Mouse (Mus musculus) kidney, postnatal 36 days (tissue): ENCODE data around the gene Ptov1.

Experiments used
- DNase-seq, 2 experiments: peaks; one replicate each; pipeline ENCODE4 v3.0.0; 2021 to 2022; ENCODE audit warnings: mixed read lengths in 2 of 2

Gene Ptov1

DNA sequence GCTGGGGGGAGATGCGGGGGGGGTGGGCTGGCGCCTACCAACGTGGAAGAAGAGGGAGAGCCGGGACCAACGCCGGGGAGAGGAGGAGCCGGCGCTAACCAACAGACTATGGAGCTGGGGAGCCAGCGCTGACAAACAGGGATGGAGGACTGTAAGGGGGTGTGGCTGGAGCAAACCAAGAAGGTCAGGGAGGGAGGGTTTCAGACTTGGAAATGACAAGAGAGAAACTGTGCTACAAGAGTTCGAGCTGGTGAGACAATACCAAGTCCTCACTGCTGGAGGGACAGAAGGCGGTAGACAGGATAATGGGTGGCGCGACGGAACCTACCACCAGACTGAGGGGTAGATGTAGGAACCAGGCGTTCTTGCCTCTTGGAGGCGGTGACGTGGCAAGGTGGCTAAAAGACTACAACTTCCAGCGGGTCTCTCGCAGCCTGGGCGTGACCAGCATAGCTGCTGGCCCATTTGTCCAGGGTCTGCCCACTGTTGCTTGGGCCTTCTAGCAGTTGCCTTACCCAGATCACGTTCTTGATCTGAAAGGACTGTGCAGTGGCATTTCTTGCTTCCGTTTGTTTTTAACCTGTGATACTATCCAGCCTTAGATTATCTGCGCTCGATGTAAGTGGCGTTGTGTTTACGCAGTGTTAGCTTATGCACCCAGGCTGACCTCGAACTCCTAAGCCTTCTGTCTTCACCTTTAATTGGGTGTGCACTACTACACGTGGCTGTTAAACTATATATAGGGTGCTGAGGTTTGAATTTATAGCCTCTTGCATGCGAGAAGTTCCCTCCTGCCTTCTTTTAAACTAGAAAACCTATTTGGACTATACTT, at the start of gene Ptov1:
Gene Ptov1 (minus strand): TSS at position 92 of the 832 bp plus-strand sequence.
- DNase-seq: peak; percentile 93 to 96

DNA sequence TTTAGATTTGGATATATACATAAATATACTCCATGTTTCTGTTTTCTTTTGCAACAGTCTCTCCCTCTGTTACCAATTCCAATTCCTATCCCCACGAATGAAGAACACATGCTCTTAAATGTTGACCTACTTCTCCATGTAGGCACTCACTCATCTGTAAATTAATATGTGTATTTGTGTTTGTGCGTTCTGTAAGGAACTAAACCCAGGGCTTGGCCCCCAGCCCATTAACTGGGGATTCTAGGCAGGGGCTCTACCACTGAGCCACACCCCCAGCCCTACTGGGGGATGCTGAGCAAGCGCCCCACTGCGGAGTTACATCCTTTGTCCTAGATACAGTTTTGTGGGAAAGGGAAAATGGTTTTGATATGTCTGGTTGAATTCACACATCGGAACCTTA, 49.5 kb upstream of the Ptov1 start:
- DNase-seq: no peak

DNA sequence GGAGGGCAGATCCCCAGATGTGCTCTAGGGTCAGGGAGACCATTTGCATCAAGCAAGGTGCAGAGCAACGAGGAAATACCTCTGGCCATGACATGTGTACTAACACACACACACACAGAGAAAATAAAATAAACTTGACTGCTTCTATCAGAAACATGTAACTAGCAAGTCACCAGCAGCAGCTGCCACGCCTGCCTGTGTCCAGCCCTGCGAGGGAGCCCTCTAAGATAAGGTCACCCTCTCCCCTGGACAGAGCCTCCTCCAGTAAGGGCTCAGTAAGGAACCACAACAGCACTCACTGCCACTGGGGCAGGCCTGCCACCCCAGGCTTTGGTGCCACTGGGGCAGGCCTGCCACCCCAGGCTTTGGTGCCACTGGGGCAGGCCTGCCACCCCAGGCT, 48.6 kb upstream of the Ptov1 start:
- DNase-seq: no peak

DNA sequence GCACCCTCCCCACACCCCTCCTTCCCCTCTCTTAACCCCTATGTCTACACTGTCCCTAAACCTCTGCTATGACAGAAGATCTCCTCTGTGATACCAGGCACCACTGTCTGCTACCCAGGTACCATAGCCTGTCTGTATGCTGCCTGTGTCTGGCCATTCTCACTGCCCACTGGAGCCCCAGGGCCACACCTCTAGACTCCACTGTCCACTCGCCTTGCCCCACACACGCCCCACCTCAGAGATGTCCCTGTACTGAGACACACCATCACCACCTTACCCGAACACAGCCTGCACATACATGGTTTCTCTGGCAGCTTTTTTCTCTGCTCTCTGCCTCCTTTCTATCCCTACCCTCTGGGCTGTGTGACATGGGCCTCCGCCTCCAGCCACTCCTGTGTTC, 47.3 kb upstream of the Ptov1 start:
- no peak for DNase-seq

DNA sequence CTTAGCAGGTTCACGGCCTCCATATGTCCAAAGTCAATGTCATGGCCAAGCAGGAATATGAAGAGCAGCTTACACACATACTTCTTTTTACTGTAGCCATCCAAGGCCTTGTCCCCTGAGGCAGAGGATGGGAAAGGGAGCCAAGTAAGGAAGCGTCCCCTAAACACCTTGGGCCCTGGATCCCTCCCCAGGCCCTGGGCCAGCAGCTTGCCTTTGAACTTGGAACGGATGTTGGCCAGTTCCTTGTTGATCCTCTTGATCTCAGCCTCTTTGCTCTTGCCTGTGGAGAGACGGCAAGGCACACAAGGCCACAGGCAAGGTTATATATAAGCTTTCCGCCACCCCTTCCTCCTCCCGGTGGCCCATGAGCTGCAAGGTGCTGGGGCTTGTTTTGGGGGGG, 46.6 kb upstream of the Ptov1 start:
- DNase-seq: no peak

DNA sequence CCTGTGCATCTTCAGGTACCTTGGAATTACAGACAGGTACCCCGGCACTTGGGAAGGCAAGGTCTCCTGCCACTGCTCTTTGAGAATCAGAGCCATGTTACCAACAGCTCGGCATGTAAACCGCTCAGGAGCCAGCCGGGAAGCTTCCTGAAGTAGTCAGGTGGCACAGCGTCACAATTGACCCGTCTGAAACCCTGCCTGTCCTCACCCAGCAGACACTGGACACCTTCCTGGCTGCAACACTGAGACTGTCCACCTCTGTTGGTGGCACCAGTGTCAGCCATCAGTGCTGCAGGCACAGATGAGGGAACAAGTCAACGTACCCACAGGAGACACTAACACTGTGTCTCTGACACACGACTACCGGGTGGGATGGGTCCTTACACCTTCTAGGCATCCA, 45.7 kb upstream of the Ptov1 start:
- DNase-seq: no peak

DNA sequence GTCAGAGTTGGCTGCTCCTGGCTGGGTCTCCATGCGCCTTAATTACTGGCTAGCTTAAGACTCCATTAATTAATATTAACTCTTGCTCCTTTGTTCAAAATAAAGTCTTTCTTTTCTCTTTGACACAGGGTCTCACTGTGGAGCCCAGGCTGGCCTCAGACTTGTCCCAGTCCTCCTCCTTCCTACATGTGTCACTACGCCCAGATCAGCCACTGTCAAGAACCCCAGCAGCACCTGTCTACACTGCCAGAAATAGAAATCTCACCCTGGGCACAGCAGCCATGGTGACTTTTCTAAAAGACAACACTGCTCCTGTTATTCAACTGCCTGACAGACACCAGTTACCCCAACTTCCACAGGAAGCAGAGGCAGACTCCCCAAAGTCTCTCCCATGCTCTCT, 44.8 kb upstream of the Ptov1 start:
- no peak for DNase-seq

DNA sequence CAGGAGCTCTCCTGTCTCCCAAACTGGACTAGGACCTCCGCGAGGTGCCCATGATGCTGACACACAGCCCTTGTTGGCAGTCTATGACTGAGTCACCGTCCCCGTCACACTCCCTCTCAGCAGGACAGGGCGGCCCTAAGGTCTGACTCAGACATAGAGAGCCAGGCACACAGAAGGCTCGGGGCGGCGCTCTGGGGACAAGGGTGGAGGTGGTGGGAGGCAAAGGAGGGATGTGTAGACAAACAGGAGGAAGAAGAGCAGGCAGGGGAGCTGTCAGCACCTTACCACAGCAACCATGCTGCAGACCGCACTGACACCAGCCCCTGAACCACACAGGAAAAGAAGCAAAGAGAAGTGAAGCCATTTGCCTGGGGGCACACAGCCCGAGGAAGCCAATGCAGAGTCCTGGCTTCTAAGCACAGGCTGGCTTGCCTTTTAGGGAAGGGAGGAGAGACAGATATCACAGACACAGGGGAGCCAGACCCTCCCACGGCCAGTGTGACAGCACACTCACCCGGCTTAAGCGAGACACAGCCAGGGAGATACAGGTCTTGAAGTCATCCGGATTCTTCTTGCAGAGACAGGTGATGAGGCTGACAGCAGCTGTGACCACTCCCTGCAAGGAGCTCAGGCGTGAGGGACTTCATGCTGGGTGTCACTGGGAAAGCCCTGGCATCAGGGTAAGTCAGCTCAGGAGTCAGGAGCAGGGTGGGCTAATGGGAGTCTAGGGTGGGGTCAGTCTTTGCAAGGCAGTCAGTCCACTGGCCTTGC, 39.3 kb upstream of the Ptov1 start:
- no peak for DNase-seq

DNA sequence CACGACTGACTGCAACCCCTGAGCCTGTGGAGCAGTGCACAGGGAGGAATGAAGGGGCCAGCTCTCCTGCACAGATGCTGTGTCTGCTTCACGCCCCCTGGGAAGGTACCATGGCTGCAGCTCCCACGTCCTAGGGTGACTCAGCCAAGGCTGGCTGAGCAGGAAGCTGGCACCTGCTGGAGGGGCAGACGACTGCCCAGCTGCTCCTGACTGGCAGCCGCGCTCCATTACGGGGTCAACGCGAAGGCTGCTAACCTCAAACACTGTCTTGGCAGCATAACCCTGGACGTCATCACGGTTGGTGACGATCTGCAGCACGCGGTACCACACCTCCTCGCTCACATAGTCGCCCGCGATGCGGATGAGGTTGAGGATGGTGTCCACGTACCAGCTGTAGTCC, 35.8 kb upstream of the Ptov1 start:
- no peak for DNase-seq

DNA sequence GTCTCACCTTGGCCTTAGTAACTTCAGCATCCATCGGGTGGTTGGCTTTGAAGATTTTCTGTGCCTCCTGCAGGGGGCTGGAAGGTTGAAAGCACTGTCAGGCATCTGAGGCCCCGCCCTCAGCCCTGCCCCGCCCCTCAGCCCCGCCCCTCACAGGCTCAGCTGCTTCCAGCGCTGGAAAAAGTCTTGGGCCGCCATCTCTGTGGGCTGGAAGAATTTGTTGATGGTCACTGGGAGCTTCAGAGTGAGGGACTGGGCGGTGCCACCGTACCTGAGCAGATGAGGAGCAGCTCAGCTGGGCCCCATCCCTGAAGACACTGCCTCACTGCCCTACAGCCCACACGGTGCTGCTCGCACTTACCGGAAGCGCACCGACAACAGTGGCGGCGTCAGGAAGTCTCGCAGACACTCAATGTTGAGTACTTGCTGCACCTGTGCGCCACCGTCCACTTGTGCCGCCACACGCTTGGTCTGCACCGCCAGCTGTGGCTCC, 31.7 kb upstream of the Ptov1 start:
- peak; percentile 29 to 69 for DNase-seq

DNA sequence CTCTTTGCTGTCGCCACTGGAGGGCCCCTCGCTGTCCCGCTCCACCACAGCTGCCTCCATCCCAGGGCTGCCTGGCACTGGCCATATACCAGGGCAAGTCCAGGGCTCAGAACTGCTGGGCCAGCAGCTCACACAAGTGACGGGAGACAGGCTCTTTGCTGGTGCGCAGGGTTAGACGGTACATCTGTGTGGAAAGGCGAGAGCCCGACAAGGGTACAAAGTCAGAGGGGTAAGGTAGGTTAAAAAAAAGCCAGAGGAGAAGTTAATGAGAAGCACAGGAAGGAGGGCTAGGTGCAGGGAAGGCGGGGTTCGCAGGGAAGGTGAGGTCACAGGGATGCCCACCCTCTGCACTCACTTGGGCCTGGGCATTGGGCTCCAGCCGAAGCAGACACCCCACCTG, 31.0 kb upstream of the Ptov1 start:
- DNase-seq: peak in 1 of 2 experiments; percentile 40

DNA sequence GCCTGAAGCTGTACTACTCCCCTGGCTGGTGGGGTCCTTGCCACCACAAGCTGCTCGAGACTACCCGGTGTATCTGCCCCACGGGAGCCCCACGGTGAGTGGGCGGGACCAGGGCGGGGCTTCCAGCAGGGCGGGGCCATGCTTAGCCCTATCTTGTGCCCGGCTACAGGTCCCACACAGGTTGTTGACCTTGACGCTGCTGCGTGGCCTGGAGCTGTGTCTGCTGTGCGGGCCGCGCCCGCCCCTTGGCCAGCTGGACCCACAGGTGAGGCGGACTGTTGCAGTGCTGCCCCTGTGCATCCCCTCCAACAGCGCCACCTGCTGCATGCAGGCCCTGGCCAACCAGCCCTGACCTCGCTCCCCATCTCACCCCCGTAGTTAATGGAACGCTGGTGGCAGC, 29.0 kb upstream of the Ptov1 start:
- peak; percentile 49 to 71 for DNase-seq

DNA sequence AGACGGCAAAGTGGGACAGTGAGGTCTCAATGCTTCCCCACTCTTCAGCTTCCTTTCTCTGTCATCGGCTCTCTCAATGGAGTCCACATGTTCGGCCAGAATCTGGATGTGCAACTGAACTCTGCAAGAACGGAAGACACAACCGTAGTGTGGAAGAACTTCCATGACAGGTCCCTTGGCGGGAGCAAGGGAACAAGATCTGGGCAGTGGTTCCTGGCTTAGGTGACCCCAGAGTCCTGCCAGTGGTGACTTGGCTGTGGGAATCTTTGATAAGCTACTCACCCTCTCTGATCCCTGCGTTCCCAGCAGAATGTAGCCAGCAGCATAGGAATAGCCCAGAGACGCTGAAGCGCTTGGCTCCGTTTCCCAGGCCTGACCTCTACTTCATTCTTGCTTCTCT, 26.9 kb upstream of the Ptov1 start:
- DNase-seq: no peak

DNA sequence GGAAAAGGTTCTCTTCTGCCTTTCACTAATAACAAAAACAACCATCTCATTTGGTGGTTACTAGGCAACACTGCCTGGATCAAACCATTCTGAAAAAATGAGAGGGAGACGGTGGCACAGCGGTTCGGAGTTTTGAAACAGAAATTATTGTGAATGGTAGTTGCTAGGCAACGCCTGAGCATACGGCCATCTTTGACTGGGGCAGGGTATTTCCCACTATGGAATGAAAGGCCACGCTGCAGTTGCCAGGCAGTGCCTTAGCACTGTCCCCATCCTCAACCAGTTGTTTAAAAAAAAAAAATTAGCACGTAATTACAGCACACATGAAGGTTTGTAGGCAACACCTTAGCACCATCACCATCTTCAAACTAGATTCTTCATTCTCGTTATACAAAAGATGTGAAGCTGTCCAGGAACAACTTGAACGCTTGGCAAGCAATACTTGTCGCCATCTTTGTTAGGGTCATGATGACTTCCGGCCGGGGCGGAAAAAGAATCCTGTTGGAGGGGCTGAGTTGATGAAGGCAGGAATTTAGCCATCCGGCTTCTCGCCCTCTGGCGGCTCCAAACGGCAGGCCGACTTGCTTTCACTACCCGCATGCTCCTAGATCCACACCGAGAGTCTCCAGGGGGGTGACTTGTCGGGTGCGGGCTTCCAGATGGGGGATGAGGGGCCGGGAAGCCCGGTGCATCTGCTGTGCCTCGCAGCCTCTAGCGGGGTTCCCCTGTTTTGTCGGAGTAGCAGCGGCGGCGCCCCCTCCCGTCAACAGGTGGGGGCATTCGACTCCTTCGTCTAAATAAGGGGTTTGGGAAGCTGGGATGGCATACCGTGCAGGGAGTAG, 26.2 kb upstream of the Ptov1 start, which contains the start of gene Fuz:
Gene Fuz (plus strand): TSS at position 487 of the 842 bp plus-strand sequence.
- peak; percentile 93 to 96 for DNase-seq

DNA sequence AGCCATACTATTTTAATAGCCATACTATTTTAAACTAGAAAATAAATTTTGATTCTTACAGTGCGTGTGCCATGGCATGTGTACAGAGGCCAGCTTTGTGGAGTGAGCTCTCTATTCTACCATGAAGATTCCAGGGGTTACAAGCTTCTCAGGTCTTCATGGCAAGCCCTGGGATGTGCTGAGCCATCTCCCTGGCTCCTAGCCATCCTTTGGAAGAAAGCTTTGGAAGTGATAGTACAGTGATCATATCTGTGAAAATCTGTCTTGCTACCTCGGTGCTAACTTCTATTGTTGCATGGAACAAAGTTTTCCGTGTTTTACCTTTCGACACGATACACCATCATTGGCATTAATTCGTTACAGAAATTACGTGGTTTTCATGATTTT, 25.6 kb upstream of the Ptov1 start:
- DNase-seq: no peak

DNA sequence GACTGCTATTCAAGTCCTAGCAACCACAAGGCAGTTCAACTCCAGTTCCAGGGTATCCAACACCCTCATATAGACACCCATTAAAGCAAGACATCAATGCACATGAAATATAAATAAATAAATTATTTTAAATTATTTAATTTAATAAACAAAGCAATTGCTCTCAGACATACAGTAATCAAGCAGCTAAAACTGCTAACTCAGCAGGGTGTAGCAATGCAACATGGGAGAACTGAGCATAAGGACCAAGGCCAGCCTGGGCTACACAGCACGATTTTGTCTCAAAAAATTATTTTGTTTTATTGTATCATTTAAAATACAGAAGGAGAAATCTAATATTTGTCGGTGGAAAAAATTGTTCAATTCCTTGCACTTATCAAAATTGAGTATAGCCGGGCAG, 24.6 kb upstream of the Ptov1 start:
- DNase-seq: no peak

DNA sequence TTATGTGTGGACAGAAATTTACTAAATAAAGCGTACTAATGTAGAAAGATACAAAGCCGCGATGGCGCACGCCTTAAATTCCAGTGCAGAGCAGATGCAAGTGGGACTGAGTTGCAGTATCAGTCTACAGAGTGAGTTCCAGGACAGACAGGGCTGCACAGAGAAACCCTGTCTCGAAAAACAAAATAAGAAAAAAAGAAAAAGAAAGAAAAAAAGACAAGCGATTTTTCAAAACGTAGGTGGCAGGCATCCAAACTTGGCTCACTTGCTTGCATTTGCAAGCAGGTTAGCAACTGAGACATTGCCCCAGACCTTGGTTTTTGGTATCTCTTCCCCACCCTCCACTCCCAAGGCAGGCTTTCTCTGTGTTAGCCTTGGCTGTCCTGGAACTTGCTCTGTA, 23.6 kb upstream of the Ptov1 start:
- no peak for DNase-seq

DNA sequence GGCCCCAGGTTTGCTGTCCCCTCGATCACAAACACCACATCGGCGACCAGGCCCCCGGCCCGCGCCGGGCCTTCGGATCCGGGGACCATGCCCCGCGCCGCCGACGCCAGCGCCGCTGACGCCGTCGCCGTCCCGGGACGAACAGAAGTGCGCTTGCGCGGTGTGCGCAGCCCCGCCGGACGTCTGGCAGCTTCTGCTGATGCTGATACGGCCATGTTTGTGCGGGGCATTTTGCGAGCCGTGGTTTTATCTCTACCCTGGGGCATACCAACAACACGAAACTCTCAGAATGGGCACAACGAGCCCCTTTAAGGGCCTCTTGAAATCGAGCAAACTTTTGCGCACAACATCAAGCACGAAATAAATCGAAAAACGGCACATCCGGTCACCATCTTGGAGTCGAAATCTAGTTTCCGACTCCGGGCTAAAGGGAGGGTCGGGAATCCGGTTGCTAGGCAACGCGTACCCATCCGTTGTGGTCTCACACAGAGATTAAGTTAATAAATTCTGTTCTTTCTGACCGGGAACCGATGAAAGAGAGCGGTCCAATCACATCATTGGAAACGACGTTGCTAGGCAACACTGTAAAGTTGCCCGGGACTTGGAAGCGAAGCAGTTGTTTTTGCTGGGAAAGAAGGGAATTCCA, 22.8 kb upstream of the Ptov1 start, which contains the start of gene Med25:
Gene Med25 (minus strand): TSS at position 437 of the 646 bp plus-strand sequence.
- peak; percentile 93 to 97 for DNase-seq

DNA sequence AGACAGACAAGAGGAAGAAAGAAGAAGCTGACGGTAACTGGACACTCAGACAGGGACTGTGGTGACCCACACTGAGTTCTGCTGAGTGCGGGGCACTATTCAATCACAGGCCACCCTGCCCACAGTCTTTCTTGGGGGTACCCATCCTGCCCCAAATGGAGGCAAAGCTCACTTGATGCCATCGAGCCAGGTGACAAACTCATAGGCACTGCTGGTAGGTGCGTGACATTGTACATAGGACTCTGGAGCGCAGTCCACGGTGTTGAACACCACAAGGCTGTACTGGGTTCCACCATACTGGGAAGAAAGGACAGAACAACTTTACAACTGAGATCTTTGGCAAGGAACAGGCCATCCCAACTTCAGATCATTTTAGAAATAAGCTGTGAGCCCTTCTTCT, 22.0 kb upstream of the Ptov1 start:
- DNase-seq: no peak

DNA sequence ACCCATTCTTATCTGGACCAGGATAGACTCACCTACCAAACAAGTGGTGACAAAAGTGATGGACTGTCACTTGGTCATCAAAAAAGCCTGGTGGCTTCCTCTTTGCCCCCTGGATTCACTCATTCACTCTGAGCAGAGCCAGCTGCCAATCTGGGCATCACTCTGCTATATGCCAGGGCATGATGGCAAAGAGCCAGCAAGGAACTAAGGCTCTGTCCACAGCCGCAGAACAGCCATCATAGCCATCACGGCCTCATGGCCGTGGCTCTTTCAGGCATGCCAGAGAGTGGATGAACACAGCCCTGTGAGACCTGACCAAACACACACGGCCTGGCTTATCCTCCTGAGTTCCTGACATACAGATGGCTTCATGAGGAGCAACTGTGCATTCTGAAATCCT, 21.1 kb upstream of the Ptov1 start:
- DNase-seq: no peak

DNA sequence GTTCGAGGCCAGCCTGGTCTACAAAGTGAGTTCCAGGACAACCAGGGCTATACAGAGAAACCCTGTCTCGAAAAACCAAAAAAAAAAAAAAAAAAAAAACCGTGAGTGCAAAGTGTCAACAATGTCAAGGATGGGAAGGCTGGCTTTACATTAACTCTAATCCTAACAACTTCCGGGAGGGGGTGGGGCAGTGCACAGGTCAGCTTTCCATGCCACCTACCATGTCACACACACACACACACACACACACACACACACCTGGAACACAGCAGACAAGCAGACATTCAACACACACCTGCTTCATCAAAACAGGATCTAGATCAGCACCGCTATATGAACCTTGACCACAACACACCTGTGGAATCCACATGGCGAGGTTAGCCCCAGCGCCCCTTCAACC, 20.6 kb upstream of the Ptov1 start:
- DNase-seq: no peak
